Mouse (Mus musculus): ENCODE measurements around the gene Tfeb. TPM values are rescaled to one million over a fixed set of nuclear protein-coding genes. Genes with fewer than 3 reads are reported as not detected.

Tfeb gene
- polyA plus RNA-seq (2015; fragmentation: Illumina TruSeq; extraction: RNeasy Lipid Tissue Mini Kit (QIAGEN cat#74804); ENCODE audit: low read depth, low replicate concordance), result 11.9 TPM

GRCm38 (mm10) chr17:47736856-47737255, at the start of gene Tfeb:
Gene Tfeb, plus strand, starts transcription at chr17:47737030.

GRCm38 (mm10) chr17:47688344-47688607, 48.6 kb upstream of the Tfeb start, which contains the start of gene Tomm6:
Gene Tomm6, minus strand, starts transcription at chr17:47688386.

GRCm38 (mm10) chr17:47688608-47689575, 47.9 kb upstream of the Tfeb start, which contains the start of gene Frs3:
Gene Frs3, plus strand, starts transcription at chr17:47689030.

GRCm38 (mm10) chr17:47694442-47694502, 42.6 kb upstream of the Tfeb start, which contains the start of gene Gm21981:
Gene Gm21981, minus strand, starts transcription at chr17:47694455.

GRCm38 (mm10) chr17:47694503-47695336, 42.1 kb upstream of the Tfeb start, which contains the start of gene Prickle4:
Gene Prickle4, minus strand, starts transcription at chr17:47694736.

GRCm38 (mm10) chr17:47726566-47726965, 10.3 kb upstream of the Tfeb start, which contains the start of gene Pgc:
Gene Pgc, plus strand, starts transcription at chr17:47726842.

GRCm38 (mm10) chr17:47834482-47834767, 97.6 kb downstream of the Tfeb start, which contains the start of gene Mdfi:
Gene Mdfi, minus strand, starts transcription at chr17:47834691.

Other genes with a start within 250 kb of the Tfeb start
- 21.7 TPM for gene Taf8, start 234.7 kb upstream of the Tfeb start, polyA plus RNA-seq (2015; fragmentation: Illumina TruSeq; extraction: RNeasy Lipid Tissue Mini Kit (QIAGEN cat#74804); ENCODE audit: low read depth, low replicate concordance)
- gene Ccnd3, start 232.0 kb upstream of the Tfeb start, polyA plus RNA-seq (2015; fragmentation: Illumina TruSeq; extraction: RNeasy Lipid Tissue Mini Kit (QIAGEN cat#74804); ENCODE audit: low read depth, low replicate concordance), result 23.5 TPM
- 16.8 TPM for gene Bysl, start 125.5 kb upstream of the Tfeb start, polyA plus RNA-seq (2015; fragmentation: Illumina TruSeq; extraction: RNeasy Lipid Tissue Mini Kit (QIAGEN cat#74804); ENCODE audit: low read depth, low replicate concordance)
- gene Med20, start 125.4 kb upstream of the Tfeb start, polyA plus RNA-seq (2015; fragmentation: Illumina TruSeq; extraction: RNeasy Lipid Tissue Mini Kit (QIAGEN cat#74804); ENCODE audit: low read depth, low replicate concordance), result 24.9 TPM
- gene Gm20517, start 125.4 kb upstream of the Tfeb start, polyA plus RNA-seq (2015; fragmentation: Illumina TruSeq; extraction: RNeasy Lipid Tissue Mini Kit (QIAGEN cat#74804); ENCODE audit: low read depth, low replicate concordance), result 3.6 TPM
- 6.8 TPM for gene Usp49, start 106.3 kb upstream of the Tfeb start, polyA plus RNA-seq (2015; fragmentation: Illumina TruSeq; extraction: RNeasy Lipid Tissue Mini Kit (QIAGEN cat#74804); ENCODE audit: low read depth, low replicate concordance)
- gene Tomm6, start 48.6 kb upstream of the Tfeb start, polyA plus RNA-seq (2015; fragmentation: Illumina TruSeq; extraction: RNeasy Lipid Tissue Mini Kit (QIAGEN cat#74804); ENCODE audit: low read depth, low replicate concordance), result 192 TPM
- 27.7 TPM for gene Frs3, start 48.0 kb upstream of the Tfeb start, polyA plus RNA-seq (2015; fragmentation: Illumina TruSeq; extraction: RNeasy Lipid Tissue Mini Kit (QIAGEN cat#74804); ENCODE audit: low read depth, low replicate concordance)
- gene Gm21981, start 42.6 kb upstream of the Tfeb start, polyA plus RNA-seq (2015; fragmentation: Illumina TruSeq; extraction: RNeasy Lipid Tissue Mini Kit (QIAGEN cat#74804); ENCODE audit: low read depth, low replicate concordance), result 6.6 TPM
- 0.86 TPM for gene Prickle4, start 42.3 kb upstream of the Tfeb start, polyA plus RNA-seq (2015; fragmentation: Illumina TruSeq; extraction: RNeasy Lipid Tissue Mini Kit (QIAGEN cat#74804); ENCODE audit: low read depth, low replicate concordance)
- not detected for gene Pgc, start 10.2 kb upstream of the Tfeb start, polyA plus RNA-seq (2015; fragmentation: Illumina TruSeq; extraction: RNeasy Lipid Tissue Mini Kit (QIAGEN cat#74804); ENCODE audit: low read depth, low replicate concordance)
- gene Mdfi, start 97.7 kb downstream of the Tfeb start, polyA plus RNA-seq (2015; fragmentation: Illumina TruSeq; extraction: RNeasy Lipid Tissue Mini Kit (QIAGEN cat#74804); ENCODE audit: low read depth, low replicate concordance), result 1.1 TPM
- gene Foxp4, start 187.6 kb downstream of the Tfeb start, polyA plus RNA-seq (2015; fragmentation: Illumina TruSeq; extraction: RNeasy Lipid Tissue Mini Kit (QIAGEN cat#74804); ENCODE audit: low read depth, low replicate concordance), result 26.5 TPM